Mouse (Mus musculus) testis, adult 2 months (tissue): ENCODE data around the gene Otulin. TPM values are rescaled to one million over a fixed set of nuclear protein-coding genes. Genes with fewer than 3 reads are reported as not detected.

Experiments used
- H3K27ac ChIP-seq: fragments of 200-500 bp; 2 replicates; pipeline ENCODE4 v1.5.1; 2012; ENCODE audit warnings: low read depth, low read length; ENCODE audit not compliant: control insufficient read depth, insufficient read depth
- H3K27me3 ChIP-seq: fragments of 200-500 bp; 2 replicates; pipeline ENCODE4 v1.6.1; 2012; ENCODE audit warnings: mild to moderate bottlenecking, low read length, moderate library complexity; ENCODE audit not compliant: control insufficient read depth, insufficient read depth
- H3K36me3 ChIP-seq: fragments of 200-500 bp; 2 replicates; pipeline ENCODE4 v1.6.1; 2012; ENCODE audit warnings: mild to moderate bottlenecking, low read length; ENCODE audit not compliant: control insufficient read depth, insufficient read depth
- H3K4me1 ChIP-seq: fragments of 200-500 bp; 2 replicates; pipeline ENCODE4 v1.6.1; 2012; ENCODE audit warnings: low read length; ENCODE audit not compliant: control insufficient read depth, insufficient read depth
- H3K4me3 ChIP-seq: fragments of 200-500 bp; 2 replicates; pipeline ENCODE4 v1.5.1; 2012; ENCODE audit warnings: low read depth, mild to moderate bottlenecking, low read length, moderate library complexity, mixed read lengths; ENCODE audit not compliant: control insufficient read depth
- CTCF ChIP-seq: fragments of 200-500 bp; IDR thresholded peaks from 2 replicates; pipeline ENCODE4 v1.5.1; 2012; ENCODE audit warnings: low read depth, mild to moderate bottlenecking, inconsistent platforms, low read length, moderate library complexity; ENCODE audit not compliant: control insufficient read depth, insufficient read depth, insufficient replicate concordance
- POLR2A ChIP-seq: fragments of 200-500 bp; IDR thresholded peaks from 2 replicates; pipeline ENCODE4 v1.6.1; 2012; ENCODE audit warnings: low read depth, mild to moderate bottlenecking, inconsistent platforms, low read length, moderate library complexity; ENCODE audit not compliant: control insufficient read depth
- polyA plus RNA-seq: library from polyadenylated mRNA; depleted of rRNA; stranded (reverse); fragments of >200 nt; gene quantifications from 2 replicates; pipeline ENCODE4 v1.2.3, GENCODE M21; 2012

Otulin gene
- polyA plus RNA-seq, 1 experiment, result 11.2 TPM

DNA sequence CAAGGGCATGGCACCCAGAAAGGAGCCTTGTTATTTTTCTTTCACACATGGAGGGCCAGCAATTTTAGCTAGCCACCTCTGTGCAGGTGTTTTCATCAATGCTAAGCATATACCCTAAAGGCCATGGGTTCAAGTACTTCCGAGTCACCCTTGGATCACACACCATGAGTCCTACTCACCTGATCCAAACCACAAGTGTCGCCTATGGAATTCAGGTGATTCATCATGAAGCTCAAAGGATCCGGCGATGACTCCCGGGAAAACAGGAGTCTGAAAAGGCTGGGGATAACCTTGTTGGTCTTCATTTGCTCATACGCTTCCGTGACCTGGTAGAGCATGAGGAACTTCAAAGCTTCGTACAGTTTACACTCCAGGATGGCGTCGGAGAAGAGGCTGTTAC lies 27.4 kb upstream of the Otulin start:
- H3K36me3 ChIP-seq, result no peaks in the 10 kb centered on the region
- no peak overlapping the region for H3K4me3 ChIP-seq
- TF ChIP-seq CTCF, result no peak
- no peak for TF ChIP-seq POLR2A
- H3K27ac ChIP-seq, result no peak overlapping the region
- H3K4me1 ChIP-seq, result no peaks in the 10 kb centered on the region; the same call in 1 of the 2 replicates
- H3K27me3 ChIP-seq, result no peaks in the 10 kb centered on the region

DNA sequence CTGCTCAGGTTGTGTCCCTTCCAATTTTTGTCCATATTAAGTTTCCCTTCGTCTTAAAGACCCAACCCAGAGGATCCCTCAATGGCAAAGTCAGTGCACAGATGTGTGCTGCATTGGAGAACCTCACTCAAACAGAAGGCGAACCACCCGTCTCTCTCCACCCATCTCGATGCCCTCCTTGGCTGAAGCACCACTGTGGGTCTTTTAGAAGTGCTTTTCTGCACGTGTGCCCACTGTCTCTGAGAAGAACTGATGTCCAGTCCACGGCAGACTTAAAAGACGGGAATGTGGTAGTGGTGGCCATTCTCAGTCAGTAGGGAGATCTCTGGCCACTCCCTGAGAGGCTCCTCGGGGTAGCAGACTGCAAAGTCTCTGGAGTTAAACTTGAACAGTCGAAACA lies 26.1 kb upstream of the Otulin start:
- TF ChIP-seq POLR2A, result no peak
- TF ChIP-seq CTCF, result no peak
- no peaks in the 10 kb centered on the region for H3K27me3 ChIP-seq
- H3K4me3 ChIP-seq, result no peak overlapping the region
- H3K4me1 ChIP-seq, result no peaks in the 10 kb centered on the region; the same call in 1 of the 2 replicates
- no peaks in the 10 kb centered on the region for H3K36me3 ChIP-seq
- no peak overlapping the region for H3K27ac ChIP-seq

DNA sequence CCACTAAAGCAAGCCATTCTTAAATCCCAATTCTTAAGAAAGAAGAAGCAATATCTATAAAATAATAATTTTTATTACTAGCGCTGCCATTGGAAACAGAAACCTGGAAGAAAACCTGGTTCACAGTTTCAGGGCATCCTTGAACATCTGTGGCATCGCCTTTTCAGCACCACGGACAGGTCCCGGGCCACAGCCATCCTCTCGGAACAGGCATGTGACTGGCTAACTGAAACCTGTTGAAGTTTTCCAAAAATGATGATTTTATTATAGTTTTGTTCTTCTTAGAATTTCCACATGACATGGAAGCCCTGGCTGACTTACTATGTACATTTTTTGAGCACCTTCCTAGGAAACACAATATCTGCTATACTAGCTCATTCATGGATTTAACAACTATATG lies 24.5 kb upstream of the Otulin start:
- H3K4me1 ChIP-seq, result no peaks in the 10 kb centered on the region; the same call in 1 of the 2 replicates
- H3K4me3 ChIP-seq, result no peak overlapping the region
- H3K27me3 ChIP-seq, result no peaks in the 10 kb centered on the region
- no peaks in the 10 kb centered on the region for H3K36me3 ChIP-seq
- H3K27ac ChIP-seq, result no peak overlapping the region
- TF ChIP-seq CTCF, result no peak
- TF ChIP-seq POLR2A, result no peak

DNA sequence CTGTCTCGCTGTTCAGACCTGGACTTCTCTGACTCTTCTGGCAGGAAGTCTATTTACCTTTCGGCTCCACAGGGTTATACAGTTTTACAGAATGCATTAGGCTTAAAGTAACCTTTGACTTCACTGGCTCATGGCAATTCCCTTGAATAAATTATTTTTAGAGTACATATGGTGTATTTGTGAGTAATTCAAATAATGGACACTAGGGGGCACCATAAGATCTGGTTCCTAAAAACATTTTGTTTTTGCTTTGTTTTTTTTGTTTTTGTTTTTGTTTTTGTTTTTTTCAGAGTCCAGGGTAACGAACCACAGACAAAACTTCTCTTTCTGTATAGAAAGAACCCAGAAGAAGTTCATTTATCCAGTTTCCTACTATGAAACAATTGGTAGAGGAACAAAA lies 17.2 kb upstream of the Otulin start:
- no peaks in the 10 kb centered on the region for H3K27me3 ChIP-seq
- TF ChIP-seq CTCF (peak; percentile 13; the same call in 1 of the 2 replicates), POLR2A (no peak)
- H3K36me3 ChIP-seq, result no peaks in the 10 kb centered on the region
- no peak overlapping the region for H3K4me3 ChIP-seq
- H3K4me1 ChIP-seq, result no peaks in the 10 kb centered on the region; the same call in 1 of the 2 replicates
- H3K27ac ChIP-seq, result no peak overlapping the region

DNA sequence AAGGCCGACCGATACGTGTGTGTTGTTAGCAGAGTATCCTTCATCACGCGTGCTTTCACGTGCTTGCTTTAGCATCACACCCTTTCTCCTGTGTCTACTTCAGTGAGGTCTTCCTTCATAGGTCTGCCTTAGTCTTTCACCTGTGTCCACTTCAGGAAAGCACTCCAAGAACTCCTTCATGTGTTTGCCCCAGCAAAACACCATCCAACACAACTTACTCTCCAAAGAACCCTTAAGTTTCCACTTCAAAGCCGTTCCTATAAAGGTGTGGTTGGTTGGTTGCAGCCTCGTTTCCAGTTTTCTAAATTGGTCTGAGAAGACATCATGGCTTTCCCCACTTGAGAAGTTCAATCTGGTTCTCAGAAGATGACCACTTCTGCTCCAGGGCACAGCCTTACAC lies 16.2 kb upstream of the Otulin start:
- no peaks in the 10 kb centered on the region; the same call in 1 of the 2 replicates for H3K4me1 ChIP-seq
- TF ChIP-seq CTCF (no peak), POLR2A (no peak)
- no peak overlapping the region for H3K27ac ChIP-seq
- H3K4me3 ChIP-seq, result no peak overlapping the region
- no peaks in the 10 kb centered on the region for H3K27me3 ChIP-seq
- H3K36me3 ChIP-seq, result no peaks in the 10 kb centered on the region

DNA sequence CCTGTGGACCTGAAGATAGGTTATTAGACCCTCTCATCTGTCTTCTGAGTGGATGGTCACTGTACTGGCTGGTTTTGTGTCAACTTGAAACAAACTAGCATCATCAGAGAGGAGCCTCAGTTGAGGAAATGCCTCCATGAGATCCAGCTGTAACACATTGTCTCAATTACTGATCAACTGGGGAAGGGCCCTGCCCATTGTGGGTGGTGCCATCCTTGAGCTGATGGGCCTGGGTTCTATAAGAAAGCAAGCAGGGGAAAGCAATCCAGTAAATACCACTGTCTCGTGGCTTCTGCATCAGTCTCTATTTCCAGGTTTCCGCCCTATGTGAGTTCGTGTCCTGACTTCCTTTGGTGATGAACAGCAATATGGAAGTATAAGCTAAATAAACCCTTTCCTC lies 14.8 kb upstream of the Otulin start:
- TF ChIP-seq POLR2A (no peak), CTCF (no peak)
- H3K4me1 ChIP-seq, result peaks cover 4% of the 10 kb centered on the region
- no peak overlapping the region for H3K4me3 ChIP-seq
- H3K36me3 ChIP-seq, result no peaks in the 10 kb centered on the region
- no peak overlapping the region for H3K27ac ChIP-seq
- H3K27me3 ChIP-seq, result no peaks in the 10 kb centered on the region

DNA sequence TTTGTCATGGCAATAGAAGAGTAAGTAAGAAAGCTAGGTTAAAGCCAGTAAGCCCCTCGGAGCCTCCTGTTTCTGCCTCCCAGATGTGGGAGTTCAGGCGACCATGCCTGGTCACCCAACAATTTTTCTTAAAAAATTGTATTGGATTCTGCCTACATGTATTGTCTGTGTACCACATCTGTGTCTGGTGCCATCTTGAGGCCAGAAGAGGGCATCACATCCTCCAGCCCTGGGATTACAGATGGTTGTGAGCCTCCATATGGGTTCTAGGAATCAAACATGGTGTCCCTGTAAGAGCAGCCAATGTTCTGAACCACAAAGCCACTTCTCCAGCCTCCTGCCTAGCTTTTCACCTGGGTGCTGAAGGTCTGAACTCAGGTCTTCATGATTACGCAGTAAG lies 12.4 kb upstream of the Otulin start:
- Histone ChIP-seq H3K27me3 (no peaks in the 10 kb centered on the region), H3K4me3 (no peak overlapping the region), H3K27ac (no peak overlapping the region), H3K4me1 (peaks cover 4% of the 10 kb centered on the region), H3K36me3 (no peaks in the 10 kb centered on the region)
- TF ChIP-seq CTCF, result no peak
- TF ChIP-seq POLR2A, result no peak

DNA sequence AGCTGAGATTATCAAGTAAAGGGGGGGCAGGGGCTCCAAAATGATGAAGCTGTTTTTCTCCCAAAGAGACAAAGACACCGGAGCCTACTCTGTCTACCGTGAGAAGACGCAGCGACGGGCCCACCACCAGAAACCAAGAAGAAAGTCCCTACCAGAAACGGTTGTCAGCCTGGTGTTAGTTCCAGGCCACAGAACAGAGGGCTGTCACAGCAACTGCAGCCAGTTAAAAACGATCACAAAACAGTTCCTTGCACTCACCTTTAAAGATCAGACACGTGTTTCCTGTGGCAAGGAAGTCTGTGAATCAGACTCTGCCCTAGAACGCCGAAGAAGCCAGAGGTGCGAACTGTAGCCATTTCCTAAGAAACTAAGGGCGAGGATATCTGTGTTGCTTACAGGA lies 10.7 kb upstream of the Otulin start:
- no peak overlapping the region for H3K27ac ChIP-seq
- peaks cover 4% of the 10 kb centered on the region for H3K4me1 ChIP-seq
- no peak overlapping the region; the same call in 1 of the 2 replicates for H3K4me3 ChIP-seq
- TF ChIP-seq CTCF, result no peak
- TF ChIP-seq POLR2A, result no peak
- H3K36me3 ChIP-seq, result no peaks in the 10 kb centered on the region
- no peaks in the 10 kb centered on the region for H3K27me3 ChIP-seq
